Mouse (Mus musculus) myocyte (in vitro differentiated cells): Measurements from ENCODE around the gene Aplp2. TPM values are rescaled to one million over a fixed set of nuclear protein-coding genes. Genes with fewer than 3 reads are reported as not detected.

Source experiments
- H3K27me3 ChIP-seq: one replicate; pipeline ENCODE4 v1.6.1; 2011; ENCODE audit not compliant: control insufficient read depth, insufficient read depth, insufficient read length
- H3K36me3 ChIP-seq: one replicate; pipeline ENCODE4 v1.6.1; 2011; ENCODE audit not compliant: control insufficient read depth, insufficient read depth
- H3K4me2 ChIP-seq: one replicate; pipeline ENCODE4 v1.6.1; 2011; ENCODE audit warnings: low read depth, control low read depth
- H3K4me3 ChIP-seq: one replicate; pipeline ENCODE4 v1.5.1; 2011; ENCODE audit warnings: mild to moderate bottlenecking, control low read depth, moderate library complexity
- H3K79me2 ChIP-seq: one replicate; pipeline ENCODE4 v1.6.1; 2011; ENCODE audit not compliant: control insufficient read depth, insufficient read depth
- H3ac ChIP-seq: one replicate; pipeline ENCODE4 v1.6.1; 2011; ENCODE audit not compliant: control insufficient read depth, insufficient read length
- CEBPB ChIP-seq: IDR thresholded peaks from 2 replicates; pipeline ENCODE4 v1.6.1; 2011; ENCODE audit warnings: mild to moderate bottlenecking, moderate library complexity; ENCODE audit not compliant: poor library complexity, insufficient read depth, severe bottlenecking
- E2F4 ChIP-seq: IDR thresholded peaks from one replicate; pipeline ENCODE4 v1.6.1; 2011; ENCODE audit warnings: mild to moderate bottlenecking, control low read depth, moderate library complexity; ENCODE audit not compliant: insufficient read depth
- MAX ChIP-seq: IDR thresholded peaks from one replicate; pipeline ENCODE4 v1.6.1; 2011; ENCODE audit warnings: low read depth, mild to moderate bottlenecking, control low read depth
- MYOD1 ChIP-seq, 3 experiments: IDR thresholded peaks; one replicate each; pipeline ENCODE4 v1.6.1; 2011; ENCODE audit warnings: control low read depth in 2 of 3, low read depth in 2 of 3, mild to moderate bottlenecking in 2 of 3, moderate library complexity in 1 of 3; ENCODE audit not compliant: insufficient read length in 2 of 3, control insufficient read depth in 1 of 3
- MYOG ChIP-seq, 3 experiments: IDR thresholded peaks; one replicate each; pipeline ENCODE4 v1.6.1; 2011; ENCODE audit warnings: control low read depth in 2 of 3, low read depth in 2 of 3, mild to moderate bottlenecking in 2 of 3; ENCODE audit not compliant: insufficient read length in 2 of 3, control insufficient read depth in 1 of 3, insufficient read depth in 1 of 3
- POLR2A ChIP-seq: IDR thresholded peaks from one replicate; pipeline ENCODE4 v1.6.1; 2011; ENCODE audit warnings: low read depth, mild to moderate bottlenecking, control low read depth, moderate library complexity; ENCODE audit not compliant: insufficient read length
- POLR2AphosphoS2 ChIP-seq: IDR thresholded peaks from one replicate; pipeline ENCODE4 v1.6.1; 2011; ENCODE audit warnings: low read depth, control low read depth; ENCODE audit not compliant: insufficient read length
- REST ChIP-seq: IDR thresholded peaks from one replicate; pipeline ENCODE4 v1.6.1; 2011; ENCODE audit warnings: mild to moderate bottlenecking, control low read depth, moderate library complexity; ENCODE audit not compliant: insufficient read depth, insufficient read length
- SRF ChIP-seq: IDR thresholded peaks from one replicate; pipeline ENCODE4 v1.6.1; 2011; ENCODE audit warnings: low read depth; ENCODE audit not compliant: control insufficient read depth, insufficient read length
- TCF12 ChIP-seq: IDR thresholded peaks from one replicate; pipeline ENCODE4 v1.6.1; 2011; ENCODE audit warnings: mild to moderate bottlenecking, control low read depth; ENCODE audit not compliant: poor library complexity, insufficient read depth, severe bottlenecking
- TCF3 ChIP-seq: IDR thresholded peaks from one replicate; pipeline ENCODE4 v1.6.1; 2011; ENCODE audit warnings: low read depth, control low read depth; ENCODE audit not compliant: insufficient read length
- USF1 ChIP-seq: IDR thresholded peaks from one replicate; pipeline ENCODE4 v1.6.1; 2011; ENCODE audit warnings: low read depth, mild to moderate bottlenecking, control low read depth, moderate library complexity
- polyA plus RNA-seq: library from polyadenylated mRNA; unstranded; fragments of >200 nt; fragmentation: generic; extraction: Trizol; gene quantifications from one replicate; pipeline ENCODE4 v1.2.1, GENCODE M21; 2012; ENCODE audit warnings: missing spikeins

Gene Aplp2
- polyA plus RNA-seq, 1 experiment, result 65.7 TPM

DNA sequence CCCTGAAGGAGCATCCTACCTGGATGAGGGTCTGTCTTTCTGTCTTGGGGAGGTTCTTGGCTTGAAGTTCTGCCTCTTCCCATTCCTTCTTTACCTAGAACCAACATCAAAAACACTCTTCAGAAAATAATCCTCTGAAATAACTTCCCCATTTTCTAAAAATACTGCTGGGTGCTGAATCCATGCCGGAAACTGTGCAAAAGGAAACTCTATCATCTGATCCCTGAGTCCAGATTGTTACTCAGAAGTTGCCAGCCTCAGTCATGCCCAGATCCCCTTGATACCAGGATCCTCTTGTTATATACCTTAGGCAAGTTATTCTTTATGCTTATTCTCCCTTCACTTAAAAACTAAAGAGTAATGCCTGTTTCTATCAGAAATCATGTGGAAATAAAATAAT is 48.3 kb downstream of the Aplp2 start:
- Histone ChIP-seq H3ac (no peak overlapping the region), H3K4me2 (no peak overlapping the region), H3K79me2 (no peaks in the 10 kb centered on the region), H3K4me3 (no peak overlapping the region), H3K27me3 (no peaks in the 10 kb centered on the region), H3K36me3 (no peaks in the 10 kb centered on the region)
- TF ChIP-seq REST, result no peak

DNA sequence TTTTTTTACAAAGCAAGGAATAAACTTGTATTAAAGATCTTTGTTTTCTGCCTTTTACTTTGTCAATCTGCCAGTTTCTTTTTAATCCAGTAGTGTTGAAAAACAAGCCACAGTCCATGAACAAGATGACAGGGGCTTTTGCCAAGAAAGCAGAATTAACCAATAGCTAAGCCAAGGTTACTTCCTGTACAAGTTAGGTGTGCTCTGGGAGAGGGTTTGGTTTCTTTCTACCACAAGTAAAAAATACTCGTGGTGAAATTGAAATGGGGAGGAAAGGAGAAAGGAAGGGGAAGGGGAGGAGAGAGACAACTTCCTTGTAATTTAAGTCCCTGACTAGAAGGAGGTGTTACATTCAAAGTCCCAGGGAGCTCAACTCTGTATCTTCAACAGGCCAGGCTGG is 48.7 kb downstream of the Aplp2 start:
- H3K4me3 ChIP-seq, result no peak overlapping the region
- no peaks in the 10 kb centered on the region for H3K27me3 ChIP-seq
- TF ChIP-seq SRF (no peak), POLR2A (no peak), CEBPB (no peak), MYOG (IDR thresholded peaks at IDR 0.05; ENCODE audit: control insufficient read depth in 1 of 3, insufficient read depth in 1 of 3, insufficient read length in 2 of 3, low read depth in 2 of 3) (no peak), MAX (no peak), USF1 (no peak), TCF3 (no peak), E2F4 (no peak), TCF12 (no peak)
- no peak overlapping the region for H3ac ChIP-seq
- H3K4me2 ChIP-seq, result no peak overlapping the region
- H3K36me3 ChIP-seq, result peaks cover 2% of the 10 kb centered on the region
- no peaks in the 10 kb centered on the region for H3K79me2 ChIP-seq

DNA sequence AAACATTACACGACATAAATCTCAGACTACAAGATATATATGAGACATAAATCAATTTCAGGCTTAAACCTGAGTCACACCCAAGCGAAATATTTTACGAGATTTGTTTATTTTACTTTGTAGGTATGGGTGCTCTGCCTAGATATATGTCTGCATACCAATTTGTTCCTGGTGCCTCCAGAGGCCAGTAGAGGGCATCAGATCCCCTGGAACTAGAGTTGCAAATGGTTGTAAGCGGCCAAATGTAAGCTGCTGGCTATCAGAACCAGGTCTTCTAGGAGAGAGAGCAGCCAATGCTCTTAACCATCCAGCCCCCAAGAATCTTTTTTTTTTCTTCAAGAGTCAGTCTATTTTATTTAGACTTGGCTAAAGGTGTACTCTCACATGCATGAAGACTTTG is 51.7 kb downstream of the Aplp2 start:
- Histone ChIP-seq H3K4me2 (no peak overlapping the region), H3ac (no peak overlapping the region), H3K27me3 (no peaks in the 10 kb centered on the region), H3K36me3 (peaks cover 4% of the 10 kb centered on the region), H3K79me2 (no peaks in the 10 kb centered on the region), H3K4me3 (no peak overlapping the region)
- TF ChIP-seq POLR2A (no peak), POLR2AphosphoS2 (no peak), REST (no peak), MYOG (IDR thresholded peaks at IDR 0.05; ENCODE audit: control insufficient read depth in 1 of 3, insufficient read depth in 1 of 3, insufficient read length in 2 of 3, low read depth in 2 of 3) (no peak), TCF3 (no peak), TCF12 (no peak), MYOD1 (IDR thresholded peaks at IDR 0.05; ENCODE audit: control insufficient read depth in 1 of 3, insufficient read length in 2 of 3, low read depth in 2 of 3) (no peak), MAX (no peak), SRF (no peak), E2F4 (no peak), USF1 (no peak), CEBPB (no peak)

DNA sequence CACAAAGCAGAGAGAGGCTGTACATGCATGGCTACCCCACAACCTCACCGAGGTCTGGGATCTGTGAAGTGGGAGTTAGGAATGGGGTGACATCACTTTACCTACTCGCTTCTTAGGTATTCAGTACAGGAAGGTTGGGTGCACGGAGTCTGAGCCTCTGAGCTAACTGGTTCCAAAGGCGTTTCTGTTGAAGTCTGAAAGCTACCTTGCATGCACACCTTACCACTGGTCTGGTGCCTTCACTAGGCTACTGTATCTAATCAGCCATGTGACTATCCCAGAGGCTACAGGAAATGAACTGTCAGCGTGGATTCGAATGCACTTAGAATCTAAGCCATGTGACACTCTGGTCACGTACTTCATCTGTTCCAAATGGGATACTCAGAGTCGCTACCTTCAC is 55.0 kb downstream of the Aplp2 start:
- no peaks in the 10 kb centered on the region for H3K79me2 ChIP-seq
- H3K4me3 ChIP-seq, result no peak overlapping the region
- no peak overlapping the region for H3K4me2 ChIP-seq
- no peak for TF ChIP-seq TCF12
- TF ChIP-seq POLR2AphosphoS2, result no peak
- no peak for TF ChIP-seq POLR2A
- TF ChIP-seq MYOD1 (IDR thresholded peaks at IDR 0.05; ENCODE audit: control insufficient read depth in 1 of 3, insufficient read length in 2 of 3, low read depth in 2 of 3), result no peak
- TF ChIP-seq MYOG (IDR thresholded peaks at IDR 0.05; ENCODE audit: control insufficient read depth in 1 of 3, insufficient read depth in 1 of 3, insufficient read length in 2 of 3, low read depth in 2 of 3), result no peak
- no peak for TF ChIP-seq E2F4
- TF ChIP-seq CEBPB, result no peak
- no peak for TF ChIP-seq REST
- TF ChIP-seq TCF3, result no peak
- no peak for TF ChIP-seq MAX
- TF ChIP-seq USF1, result no peak
- H3K27me3 ChIP-seq, result no peaks in the 10 kb centered on the region
- no peak overlapping the region for H3ac ChIP-seq
- peaks cover 4% of the 10 kb centered on the region for H3K36me3 ChIP-seq

DNA sequence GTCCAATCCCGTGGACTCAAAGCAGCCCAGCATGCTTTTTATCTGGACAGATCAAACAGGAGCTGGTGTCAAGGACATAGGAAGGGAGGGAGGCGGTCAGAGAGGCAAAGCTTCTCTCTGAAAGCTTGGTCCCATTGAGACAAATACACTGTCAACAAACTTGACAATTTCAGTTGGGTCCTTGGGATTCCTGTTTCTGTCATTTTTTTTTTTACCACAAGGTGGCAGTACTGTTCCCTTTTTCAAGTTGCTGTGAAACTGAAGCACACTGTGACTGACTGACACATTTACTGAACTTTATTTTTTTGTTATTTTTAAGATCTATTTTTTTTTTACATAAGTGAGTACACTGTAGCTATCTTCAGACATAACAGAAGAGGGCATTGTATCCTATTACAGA is 60.6 kb downstream of the Aplp2 start:
- TF ChIP-seq CEBPB (no peak), TCF12 (no peak), MAX (no peak), POLR2AphosphoS2 (no peak), POLR2A (no peak), SRF (no peak), MYOD1 (IDR thresholded peaks at IDR 0.05; ENCODE audit: control insufficient read depth in 1 of 3, insufficient read length in 2 of 3, low read depth in 2 of 3) (no peak), MYOG (IDR thresholded peaks at IDR 0.05; ENCODE audit: control insufficient read depth in 1 of 3, insufficient read depth in 1 of 3, insufficient read length in 2 of 3, low read depth in 2 of 3) (no peak), TCF3 (no peak), E2F4 (no peak), USF1 (no peak), REST (no peak)
- H3K4me3 ChIP-seq, result no peak overlapping the region
- no peaks in the 10 kb centered on the region for H3K79me2 ChIP-seq
- no peak overlapping the region for H3K4me2 ChIP-seq
- H3ac ChIP-seq, result no peak overlapping the region
- H3K36me3 ChIP-seq, result no peaks in the 10 kb centered on the region
- no peaks in the 10 kb centered on the region for H3K27me3 ChIP-seq
